Mouse (Mus musculus) stomach, postnatal 0 days (tissue): ENCODE data around the gene Ppih.

Source experiments
- CTCF ChIP-seq: IDR thresholded peaks from 2 replicates; pipeline ENCODE4 v1.5.1; 2016; ENCODE audit warnings: antibody characterized with exemption, low read depth, mild to moderate bottlenecking, moderate library complexity
- EP300 ChIP-seq: optimal IDR thresholded peaks from 2 replicates; pipeline ENCODE3; 2016; ENCODE audit warnings: antibody characterized with exemption

GRCm38 (mm10) chr4:119313756-119314155 is 6.6 kb downstream of the Ppih start:
- TF ChIP-seq CTCF: no peak
- no peak for TF ChIP-seq EP300
